Mouse (Mus musculus) hindlimb bud, embryonic 11.5 days (tissue): ENCODE measurements around the gene Amy2a4.
"Not testable (repeated sequence)": the region's sequence is repeated elsewhere in the genome, so short reads cannot be mapped to it uniquely, and the experiment has no call there.

Source experiments
- DNase-seq: peaks from one replicate; pipeline ENCODE4 v3.0.0-alpha.2; 2012; ENCODE audit warnings: low read depth, low spot score; ENCODE audit errors: extremely low spot score

Gene Amy2a4

GRCm38 (mm10) chr3:113291349-113291748, at the start of gene Amy2a4:
Gene Amy2a4 (minus strand): TSS chr3:113291449.
- DNase-seq: not testable (repeated sequence)

GRCm38 (mm10) chr3:113323952-113324351, 32.7 kb upstream of the Amy2a4 start, which contains the start of gene Amy2a3:
Gene Amy2a3 (minus strand): TSS chr3:113324052.
- DNase-seq: not testable (repeated sequence)

- DNase-seq: not testable (repeated sequence)
Measured at GRCm38 (mm10) chr3:113312937-113313336, 21.7 kb upstream of the Amy2a4 start.

- not testable (repeated sequence) for DNase-seq
Measured at GRCm38 (mm10) chr3:113280285-113280684, 11.0 kb downstream of the Amy2a4 start.

GRCm38 (mm10) chr3:113279586-113279985, 11.7 kb downstream of the Amy2a4 start:
- not testable (repeated sequence) for DNase-seq

- DNase-seq: not testable (repeated sequence)
Measured at GRCm38 (mm10) chr3:113258737-113259136, 32.5 kb downstream of the Amy2a4 start, which contains the start of gene Amy2a5. Gene Amy2a5 (minus strand): TSS chr3:113258837.
